Mouse (Mus musculus) heart, postnatal 10 days (tissue): ENCODE measurements around the gene Flt3l. TPM values are rescaled to one million over a fixed set of nuclear protein-coding genes. Genes with fewer than 3 reads are reported as not detected.

ENCODE experiments used
- DNase-seq, 2 experiments: peaks; one replicate each; pipeline ENCODE4 v3.0.0; 2021
- intact Hi-C: fragments of 180-260 bp; cut with DNase I; formaldehyde crosslinking; loops from one replicate; pipeline ENCODE4 v1.15.1; 2025
- total RNA-seq, 2 experiments: library from RNA; stranded (reverse); gene quantifications; 2 replicates each; pipeline ENCODE4 v1.2.3; 2021

Gene Flt3l
- total RNA-seq, 2 experiments from 2014 or later = 5.7 to 6.5 TPM

- intact Hi-C loops = no loop called here
- DNase-seq = no peak
These were observed 11.0 kb upstream of the Flt3l start for GRCm38 (mm10) chr7:45147267-45147666.

- intact Hi-C loops = no loop called here
- no peak for DNase-seq
These were observed 9.2 kb upstream of the Flt3l start for GRCm38 (mm10) chr7:45145460-45145859.

DNA sequence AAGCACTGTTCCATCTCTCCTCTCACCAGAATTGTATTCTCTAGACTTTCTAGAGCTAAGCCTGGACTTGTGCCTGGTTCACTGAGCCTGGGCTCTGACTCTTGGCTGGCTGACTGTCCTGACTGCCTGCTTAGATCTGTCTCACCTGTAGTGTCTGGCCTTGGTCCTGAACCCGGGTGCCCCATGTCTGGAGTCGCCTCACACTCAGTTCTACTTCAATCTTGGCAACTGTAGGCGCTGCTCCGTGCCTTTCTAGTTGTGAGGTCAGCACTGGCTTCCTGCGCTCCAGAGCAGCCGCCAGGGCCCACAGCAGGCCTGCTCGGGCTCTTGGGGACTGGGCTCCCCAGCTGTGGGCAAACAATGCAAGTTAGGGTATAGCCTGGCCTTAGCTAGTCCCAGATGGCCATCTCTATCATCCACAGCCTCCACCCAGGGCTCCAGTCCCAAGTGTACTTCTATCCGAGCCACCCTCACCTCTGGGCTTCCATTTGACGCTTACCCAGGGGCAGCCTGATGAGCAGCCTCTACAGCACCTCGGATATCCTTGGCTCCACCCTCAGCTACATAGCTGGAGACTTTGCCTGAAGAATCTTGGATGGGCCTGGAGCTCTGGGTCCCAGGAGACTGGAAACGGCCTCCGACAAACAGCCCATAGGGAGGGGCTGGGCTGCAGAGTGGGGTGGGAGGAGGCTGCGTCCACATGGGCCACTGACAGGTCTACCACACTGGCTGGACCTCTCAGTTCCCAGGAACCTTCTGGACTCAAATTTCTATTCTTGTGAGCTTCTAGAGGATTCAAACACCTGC lies 8.3 kb upstream of the Flt3l start:
- no peak for DNase-seq
- intact Hi-C loops = no loop called here

DNA sequence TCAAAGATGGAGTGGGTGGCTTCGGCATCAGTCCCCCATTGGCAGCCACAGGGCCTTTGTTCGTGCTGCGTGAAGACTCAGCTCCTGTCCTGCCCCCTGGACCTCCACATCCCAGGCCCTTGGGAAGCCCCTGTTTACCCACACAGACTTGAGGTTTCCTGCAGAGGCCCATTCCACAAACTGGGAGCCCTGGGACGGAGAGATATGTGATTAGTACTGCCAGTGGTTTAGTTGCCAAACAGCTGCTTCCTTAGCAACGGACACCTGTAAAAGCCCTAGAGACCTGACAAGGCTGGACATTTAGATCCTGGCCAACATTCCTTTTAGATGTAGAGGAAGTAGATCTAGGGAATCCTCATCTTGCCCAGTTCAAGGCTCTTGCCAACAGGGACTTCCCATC lies 5.7 kb upstream of the Flt3l start:
- intact Hi-C loops = no loop called here
- no peak for DNase-seq

- no peak for DNase-seq
- intact Hi-C loops = no loop called here
These were observed 5.1 kb upstream of the Flt3l start for GRCm38 (mm10) chr7:45141319-45141718.

DNA sequence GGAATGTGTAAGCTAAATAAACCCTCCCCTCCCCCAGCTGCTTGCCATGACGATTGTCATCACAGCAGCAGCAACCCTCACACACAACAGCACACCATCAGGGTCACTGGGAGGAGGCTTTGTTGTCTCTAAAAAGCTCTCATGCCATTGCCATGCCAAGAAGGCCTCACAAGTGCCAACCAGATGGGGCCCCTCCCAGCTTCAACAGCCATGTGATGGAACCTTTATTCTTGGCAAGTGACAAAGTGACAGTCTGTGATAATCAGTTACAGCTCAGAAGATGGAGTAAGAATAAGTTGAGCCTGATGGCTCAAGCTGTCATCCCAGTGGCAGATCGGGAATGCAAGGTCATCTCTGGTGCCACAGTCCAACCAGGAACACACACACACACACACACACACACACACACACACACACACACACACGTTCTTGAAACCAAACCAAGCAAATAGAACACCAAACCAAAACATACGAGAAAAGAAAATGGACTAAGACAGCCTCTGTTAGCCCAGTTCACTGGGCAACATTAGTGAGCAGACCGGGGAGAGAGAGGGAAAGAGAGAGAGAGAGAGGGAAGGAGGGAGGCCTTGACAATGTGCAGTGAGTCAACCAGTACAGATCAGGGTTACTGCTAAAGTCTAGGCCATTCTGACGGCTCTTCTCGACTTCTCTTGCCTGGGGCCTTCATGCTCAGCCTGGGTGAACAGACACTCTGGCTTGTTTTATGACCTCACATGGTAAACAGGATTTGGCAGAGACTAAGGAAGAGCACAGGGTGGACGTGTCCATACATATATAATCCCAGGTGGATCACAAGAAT lies 3.9 kb upstream of the Flt3l start:
- intact Hi-C loops = loop anchor here (5.0 kb wide), 1 partner anchor 158 kb away; no protein-coding TSS in a partner anchor
- no peak for DNase-seq

DNA sequence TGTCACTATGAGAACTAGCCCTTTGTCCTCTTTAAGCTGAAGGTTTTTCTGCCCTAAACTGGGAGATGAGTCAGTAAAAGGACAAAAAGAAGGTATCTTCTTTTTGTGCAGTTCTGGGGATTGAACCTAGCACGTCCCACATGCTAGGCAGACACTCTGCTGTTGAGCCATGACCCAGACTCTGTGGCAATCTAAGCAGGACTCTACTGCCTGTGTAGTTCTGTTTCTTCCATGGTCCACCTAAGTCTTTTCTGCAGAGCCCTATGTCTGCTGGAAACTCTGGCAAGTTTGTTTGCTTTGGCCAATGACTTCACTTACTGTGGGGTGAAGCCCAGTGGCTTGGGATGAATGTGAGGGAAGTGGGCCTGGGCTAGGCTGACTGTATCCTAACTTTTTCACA lies 2.2 kb upstream of the Flt3l start:
- DNase-seq = no peak
- intact Hi-C loops = loop anchor here (5.0 kb wide), 1 partner anchor 156 kb away; no protein-coding TSS in a partner anchor

- DNase-seq = no peak
- intact Hi-C loops = loop anchor here (5.0 kb wide), 1 partner anchor 155 kb away; no protein-coding TSS in a partner anchor
These were observed 1.2 kb upstream of the Flt3l start for GRCm38 (mm10) chr7:45137171-45138006.

GRCm38 (mm10) chr7:45135370-45135769 lies 862 bp downstream of the Flt3l start:
- intact Hi-C loops = loop anchor here (5.0 kb wide), 1 partner anchor 153 kb away; no protein-coding TSS in a partner anchor
- no peak for DNase-seq

- intact Hi-C loops = loop anchor here (5.0 kb wide), 1 partner anchor 152 kb away; no protein-coding TSS in a partner anchor
- no peak for DNase-seq
These were observed 1.6 kb downstream of the Flt3l start for GRCm38 (mm10) chr7:45134544-45135026.

DNA sequence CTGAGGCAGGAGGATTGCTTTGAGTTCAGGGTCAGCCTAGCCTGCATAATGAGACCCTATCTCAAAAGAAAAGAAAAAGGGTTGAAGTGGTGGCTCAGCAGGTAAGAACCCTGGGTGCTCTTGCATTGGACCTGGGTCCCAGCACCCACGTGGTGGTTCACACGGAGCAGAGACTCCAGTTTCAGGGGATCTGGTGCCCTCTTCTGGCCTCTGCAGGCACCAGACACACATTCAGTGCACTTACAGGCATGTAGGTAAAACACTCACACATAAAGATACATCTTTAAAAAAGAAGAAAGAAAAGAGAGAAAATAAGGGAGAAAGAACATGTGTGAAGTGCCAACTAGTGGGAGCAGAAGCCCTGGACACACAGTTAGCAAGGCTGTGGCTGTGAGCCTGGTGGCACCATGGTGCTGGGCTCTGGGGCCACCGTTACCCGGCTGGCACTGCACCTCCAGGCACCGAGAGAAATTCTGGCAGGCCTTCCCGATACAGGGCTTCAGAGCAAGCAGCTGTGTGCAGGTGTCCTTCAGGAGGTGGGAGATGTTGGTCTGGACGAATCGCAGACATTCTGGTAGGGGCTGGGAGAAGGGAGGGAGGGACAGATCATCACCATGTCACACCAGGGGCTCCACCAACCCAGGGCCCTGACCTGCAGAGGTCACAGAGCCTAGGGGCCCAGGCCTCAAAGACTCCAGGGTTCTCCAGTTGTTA lies 2.6 kb downstream of the Flt3l start:
- intact Hi-C loops = no loop called here

DNA sequence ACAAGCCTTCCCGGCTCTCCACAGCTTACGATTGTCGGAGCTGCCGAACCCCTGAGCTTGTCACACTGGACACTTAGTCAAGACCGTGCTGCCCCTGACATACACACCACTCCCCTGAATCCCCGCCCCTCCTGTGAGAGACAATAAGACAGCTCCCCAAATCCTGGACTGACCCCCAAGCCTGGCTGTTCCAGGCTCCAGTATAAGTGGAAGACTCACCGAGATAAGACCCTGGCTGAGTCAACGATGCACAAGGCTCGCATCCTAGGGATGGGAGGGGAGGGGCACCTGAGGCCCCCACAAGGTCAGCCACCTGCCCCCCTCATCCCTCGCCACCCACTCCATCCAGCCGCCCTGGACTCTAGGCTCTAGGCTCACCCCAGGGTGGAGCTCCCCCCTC lies 4.4 kb downstream of the Flt3l start:
- intact Hi-C loops = no loop called here
- no peak for DNase-seq

More for the DNA sequence above, 2.6 kb downstream of the Flt3l start:
- DNase-seq = no peak

- no peak for DNase-seq
- intact Hi-C loops = no loop called here
These were observed 6.3 kb downstream of the Flt3l start for GRCm38 (mm10) chr7:45129776-45130512.

DNA sequence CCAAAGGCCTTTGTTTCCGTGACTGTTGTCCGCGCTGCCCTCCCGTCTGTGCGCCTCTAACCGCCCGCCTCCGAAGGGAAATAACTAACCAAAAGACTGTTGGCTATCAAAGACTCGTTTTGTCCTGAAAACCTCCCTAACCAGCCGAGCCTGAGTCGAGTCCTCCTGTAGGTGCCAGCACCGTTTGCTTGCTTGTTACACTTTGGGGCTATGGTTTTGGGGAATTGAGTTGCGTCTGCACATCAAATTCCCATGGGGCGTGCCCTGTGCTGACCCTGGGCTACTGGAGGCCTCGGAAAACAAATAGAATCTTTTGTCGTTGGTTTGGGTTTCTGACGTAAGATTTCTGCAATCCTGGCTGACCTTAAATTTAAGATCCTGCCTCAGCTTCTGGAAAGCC lies 6.9 kb downstream of the Flt3l start:
- intact Hi-C loops = no loop called here
- DNase-seq = no peak

DNA sequence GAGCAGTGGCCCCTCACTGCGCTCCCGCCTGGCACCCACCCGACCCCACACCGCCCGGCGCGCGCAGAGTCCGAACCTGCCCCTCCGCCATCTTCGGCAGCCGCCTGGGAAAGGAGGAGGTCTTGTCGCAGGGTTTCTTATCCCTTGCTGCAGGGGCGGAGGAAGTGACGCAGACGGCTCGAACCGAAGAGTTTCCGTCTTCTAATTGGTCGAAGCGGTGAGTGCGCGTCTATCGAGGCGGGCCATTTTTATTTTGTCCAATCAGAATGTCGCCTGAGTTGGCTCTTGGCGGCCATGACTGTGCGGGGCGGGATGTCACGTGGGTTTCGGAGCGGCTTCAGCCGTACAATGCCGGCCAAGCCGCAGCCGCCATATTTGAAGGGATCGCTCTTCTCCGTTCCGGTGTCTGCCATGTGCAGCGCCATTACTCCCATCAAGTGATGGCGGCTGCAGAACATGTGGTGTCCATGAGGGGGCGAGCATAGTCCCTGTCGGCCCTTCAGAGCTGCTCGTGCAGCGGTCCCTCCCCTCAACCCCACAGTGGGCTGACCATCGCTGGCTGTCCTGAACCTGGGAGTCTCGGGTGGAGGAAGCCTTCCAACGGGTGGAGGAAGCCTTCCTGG lies 7.5 kb downstream of the Flt3l start, which contains the start of gene Rpl13a:
TSS of gene Rpl13a (minus strand) at position 138 of the 623 bp plus-strand sequence.
- DNase-seq = peak; percentile 99 to 100
- intact Hi-C loops = no loop called here

GRCm38 (mm10) chr7:45127700-45128224 lies 8.5 kb downstream of the Flt3l start:
- intact Hi-C loops = no loop called here
- no peak for DNase-seq

DNA sequence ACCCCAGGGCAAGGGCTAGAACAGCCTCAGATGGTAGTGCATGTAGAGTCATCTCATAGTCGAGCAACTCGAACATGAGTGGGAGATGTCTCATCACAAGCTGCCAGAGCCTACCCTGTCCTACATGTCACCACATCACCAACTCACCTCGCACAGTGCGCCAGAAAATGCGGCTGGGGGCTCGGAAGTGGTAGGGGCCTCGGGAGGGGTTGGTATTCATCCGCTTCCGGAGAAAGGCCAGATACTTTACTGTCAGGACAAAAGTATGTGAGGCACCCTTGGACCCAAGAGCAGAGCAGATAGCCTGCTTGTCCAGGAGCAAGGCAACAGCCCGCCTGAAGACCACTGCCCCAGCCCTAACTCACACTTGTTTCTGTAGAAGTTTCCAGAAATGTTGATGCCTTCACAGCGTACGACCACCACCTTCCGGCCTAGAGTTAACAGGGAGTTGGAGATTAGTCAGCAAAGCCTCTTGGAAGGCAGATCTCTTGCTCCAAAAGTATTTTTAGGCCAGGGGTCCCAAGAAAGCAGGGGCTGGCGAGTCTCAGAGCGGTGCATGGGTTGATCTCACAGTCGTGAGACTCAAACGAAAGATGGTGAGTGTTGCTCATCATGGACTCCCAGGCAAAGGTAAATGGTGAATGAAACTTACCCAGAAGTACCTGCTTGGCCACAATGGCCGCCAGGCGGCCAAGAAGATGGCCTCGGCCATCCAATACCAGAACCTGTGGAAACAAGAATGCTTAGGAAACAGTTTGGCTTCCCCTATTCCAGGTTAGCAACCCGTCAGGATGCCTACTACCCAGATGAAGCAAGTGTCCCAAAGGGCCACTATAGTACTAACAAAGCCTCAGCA lies 9.2 kb downstream of the Flt3l start:
- DNase-seq = no peak
- intact Hi-C loops = no loop called here
